Mouse (Mus musculus): ENCODE data around the gene Cxcl12.

Cxcl12 gene

DNA sequence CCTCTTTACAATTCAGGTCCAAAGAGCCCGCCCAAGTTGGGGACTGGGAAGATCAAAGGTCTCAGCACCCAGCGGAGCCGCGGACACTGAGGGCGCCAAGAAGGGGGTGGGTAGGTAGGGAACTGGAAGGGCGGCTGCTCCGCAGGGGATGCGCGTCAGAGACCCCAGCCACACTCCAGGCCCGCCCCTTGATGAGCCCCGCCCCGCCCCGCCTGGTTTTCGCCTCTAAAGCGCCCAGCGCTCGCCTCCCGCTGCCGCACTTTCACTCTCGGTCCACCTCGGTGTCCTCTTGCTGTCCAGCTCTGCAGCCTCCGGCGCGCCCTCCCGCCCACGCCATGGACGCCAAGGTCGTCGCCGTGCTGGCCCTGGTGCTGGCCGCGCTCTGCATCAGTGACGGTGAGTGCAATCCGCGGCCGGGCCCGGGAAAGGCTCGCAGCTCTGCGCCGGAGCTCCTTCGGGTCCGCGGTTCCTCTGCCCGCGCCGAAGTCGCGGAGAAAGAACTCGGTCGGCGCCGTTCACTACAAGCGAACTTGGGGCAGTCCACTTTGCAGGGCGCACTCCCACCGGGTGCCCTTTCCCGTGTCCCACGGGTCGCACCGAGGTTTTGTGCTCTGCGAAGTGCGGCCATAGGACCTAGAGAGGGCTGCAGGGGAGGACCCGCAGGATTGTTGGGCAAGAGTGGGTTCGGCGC, at the start of gene Cxcl12:
Cxcl12 (plus strand) TSS at position 215 of the 691 bp plus-strand sequence.
- DNase-seq (ENCODE audit: extremely low read depth, low read depth, low spot score): no peak

DNA sequence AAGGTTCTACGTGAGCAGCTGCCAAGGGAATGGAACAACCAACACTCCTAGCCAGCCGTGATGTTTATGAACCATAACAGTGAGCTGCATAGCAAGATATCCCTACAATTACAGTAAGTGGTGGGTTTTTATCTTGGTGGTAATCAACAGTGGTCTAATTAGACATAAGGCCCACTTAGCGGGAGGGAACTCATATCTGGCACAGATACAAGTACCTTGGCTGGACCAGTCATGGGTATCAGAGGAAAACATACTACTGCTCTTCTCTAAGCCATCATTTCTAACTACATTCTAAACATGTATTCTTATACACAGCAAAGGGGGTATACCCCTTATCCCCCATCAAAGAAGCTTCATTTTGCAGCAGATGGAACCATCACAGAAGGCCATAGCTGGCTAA, 46.3 kb upstream of the Cxcl12 start:
- DNase-seq (ENCODE audit: extremely low read depth, low read depth, low spot score): no peak

GRCm38 (mm10) chr6:117126356-117126755, 42.0 kb upstream of the Cxcl12 start:
- no peak for DNase-seq (ENCODE audit: extremely low read depth, low read depth, low spot score)

DNA sequence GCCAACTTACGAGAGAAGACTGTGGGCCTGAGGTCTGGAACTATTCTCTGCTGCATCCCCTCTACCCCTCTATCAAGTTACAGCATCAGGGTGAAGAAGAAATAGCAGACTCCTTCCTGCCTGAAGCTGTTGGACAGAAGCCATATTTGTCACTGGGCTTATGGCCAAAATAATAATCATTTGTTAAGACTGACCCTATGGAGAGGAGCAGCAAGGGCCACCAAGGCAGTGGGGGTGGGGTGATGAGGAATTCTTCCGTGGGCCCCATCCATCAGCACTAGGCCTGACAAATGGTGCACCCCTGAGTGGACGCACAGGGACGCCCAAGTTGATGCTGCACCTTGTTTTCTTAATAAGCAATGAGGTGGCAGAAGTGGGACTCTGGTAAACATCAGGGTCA, 38.9 kb upstream of the Cxcl12 start:
- no peak for DNase-seq (ENCODE audit: extremely low read depth, low read depth, low spot score)

GRCm38 (mm10) chr6:117130680-117131111, 37.6 kb upstream of the Cxcl12 start:
- no peak for DNase-seq (ENCODE audit: extremely low read depth, low read depth, low spot score)

DNA sequence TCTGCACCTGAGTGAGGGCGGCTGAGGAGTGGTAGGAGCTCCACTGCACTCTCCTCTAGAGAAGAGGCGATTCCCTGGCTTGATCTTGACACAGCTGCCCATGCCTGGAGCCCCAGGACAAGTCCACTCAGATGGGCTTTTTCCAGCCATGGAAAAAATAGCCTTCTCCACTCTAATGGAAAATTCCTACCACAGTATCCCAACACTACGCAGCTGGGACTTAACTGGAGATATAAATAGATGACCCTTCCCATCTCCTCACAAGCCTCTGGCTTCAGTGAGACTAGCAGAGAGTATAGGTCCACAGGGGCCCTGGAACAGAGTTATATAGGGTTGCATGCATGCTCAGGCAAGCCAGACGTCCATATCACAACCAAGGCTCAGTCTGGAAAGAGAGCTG, 33.8 kb upstream of the Cxcl12 start:
- DNase-seq (ENCODE audit: extremely low read depth, low read depth, low spot score): no peak

- no peak for DNase-seq (ENCODE audit: extremely low read depth, low read depth, low spot score)
Observed at GRCm38 (mm10) chr6:117137735-117138134, 30.6 kb upstream of the Cxcl12 start.

GRCm38 (mm10) chr6:117140907-117141306, 27.4 kb upstream of the Cxcl12 start:
- DNase-seq (ENCODE audit: extremely low read depth, low read depth, low spot score): no peak

DNA sequence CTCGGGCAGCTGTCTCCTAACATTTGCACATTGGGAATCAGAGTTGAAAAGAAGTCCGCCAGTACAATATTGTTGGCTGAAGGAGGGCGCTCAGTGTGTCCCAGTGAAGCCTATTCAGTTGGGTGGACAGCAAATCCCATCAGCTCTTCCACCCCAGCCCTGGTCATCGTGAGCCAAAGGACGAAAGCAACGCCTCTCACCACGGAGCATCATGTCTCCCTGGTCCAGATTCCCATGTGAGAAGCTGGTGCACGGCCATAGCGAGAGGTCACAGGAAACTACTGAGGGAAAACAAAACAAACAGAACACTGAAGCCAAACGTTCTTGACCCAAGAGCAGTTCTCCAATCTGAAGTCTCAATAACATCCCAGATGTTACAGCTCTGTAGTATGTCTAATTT, 21.4 kb upstream of the Cxcl12 start:
- DNase-seq (ENCODE audit: extremely low read depth, low read depth, low spot score): no peak

DNA sequence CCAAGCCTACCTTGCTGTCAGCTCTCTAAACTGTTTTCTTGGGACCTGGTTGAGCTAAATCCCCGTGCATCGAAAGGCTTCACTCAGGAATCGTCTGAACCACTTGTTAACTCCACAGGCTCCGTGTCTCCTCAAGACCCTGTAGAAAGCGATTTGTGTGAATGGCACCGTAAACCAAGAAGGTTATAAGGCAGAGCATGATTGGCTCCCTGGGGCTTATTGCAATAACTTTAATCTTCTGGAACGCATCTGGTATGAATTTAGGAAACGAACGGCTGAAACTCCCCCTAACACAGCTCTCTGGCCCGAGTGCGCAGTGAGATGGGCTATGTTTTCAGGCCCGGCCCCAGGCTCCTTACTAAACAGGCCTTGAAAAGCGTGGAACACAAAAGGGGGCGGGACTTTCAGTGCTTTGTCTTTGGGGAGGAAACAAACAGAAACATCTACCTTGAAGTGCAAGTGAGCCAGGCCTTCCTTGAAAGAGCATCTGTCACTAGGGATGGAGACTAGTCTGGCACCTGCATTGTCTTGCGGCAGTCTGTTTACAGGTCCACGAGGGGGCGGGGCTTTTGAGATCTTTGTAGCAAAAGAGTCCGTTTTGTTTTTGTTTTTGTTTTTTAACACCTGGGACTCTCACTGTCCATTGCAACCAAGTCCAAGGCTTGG, 16.7 kb upstream of the Cxcl12 start:
- DNase-seq (ENCODE audit: extremely low read depth, low read depth, low spot score): no peak

DNA sequence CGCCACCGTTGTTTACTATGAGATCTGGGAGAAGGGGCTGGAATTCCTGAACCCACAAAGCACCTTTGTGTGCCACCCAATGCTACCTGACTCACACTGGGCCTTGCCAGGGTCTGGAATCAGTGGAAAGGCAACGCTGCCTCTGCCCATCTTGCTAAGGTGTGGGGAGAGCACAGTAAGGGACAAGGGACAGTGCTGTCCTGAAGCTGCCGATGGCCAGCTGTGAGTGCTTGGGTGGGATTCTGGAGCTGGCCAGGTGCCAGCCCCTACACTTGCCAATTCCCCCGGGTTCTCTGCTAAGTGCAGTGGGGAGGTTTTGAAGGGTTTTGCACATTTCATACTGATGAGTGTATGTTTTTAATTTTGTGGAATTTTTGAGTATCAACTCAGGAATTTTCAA, 15.3 kb upstream of the Cxcl12 start:
- DNase-seq (ENCODE audit: extremely low read depth, low read depth, low spot score): no peak

DNA sequence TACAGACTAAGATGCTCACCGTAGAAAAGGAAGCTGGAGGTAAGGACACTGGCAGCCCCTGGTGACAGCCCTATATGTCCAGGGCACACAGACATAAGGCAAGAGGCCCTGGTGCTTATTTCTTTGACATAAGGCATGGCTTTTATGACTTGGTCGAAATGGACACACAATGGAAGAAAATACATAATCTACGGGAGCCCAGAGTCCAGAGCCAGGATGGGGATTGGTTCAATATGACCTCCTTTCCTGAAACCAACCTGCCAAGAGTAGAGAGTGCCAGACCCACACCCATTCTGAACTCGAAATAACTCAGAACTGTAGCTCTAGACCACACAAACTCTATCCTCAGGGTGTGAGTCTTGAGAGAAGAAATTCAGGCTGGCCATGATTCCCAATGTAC, 11.5 kb upstream of the Cxcl12 start:
- no peak for DNase-seq (ENCODE audit: extremely low read depth, low read depth, low spot score)

GRCm38 (mm10) chr6:117159710-117160690, 8.3 kb upstream of the Cxcl12 start:
- DNase-seq (ENCODE audit: extremely low read depth, low read depth, low spot score): no peak

- DNase-seq (ENCODE audit: extremely low read depth, low read depth, low spot score): no peak
Observed at GRCm38 (mm10) chr6:117163486-117163885, 4.8 kb upstream of the Cxcl12 start.

DNA sequence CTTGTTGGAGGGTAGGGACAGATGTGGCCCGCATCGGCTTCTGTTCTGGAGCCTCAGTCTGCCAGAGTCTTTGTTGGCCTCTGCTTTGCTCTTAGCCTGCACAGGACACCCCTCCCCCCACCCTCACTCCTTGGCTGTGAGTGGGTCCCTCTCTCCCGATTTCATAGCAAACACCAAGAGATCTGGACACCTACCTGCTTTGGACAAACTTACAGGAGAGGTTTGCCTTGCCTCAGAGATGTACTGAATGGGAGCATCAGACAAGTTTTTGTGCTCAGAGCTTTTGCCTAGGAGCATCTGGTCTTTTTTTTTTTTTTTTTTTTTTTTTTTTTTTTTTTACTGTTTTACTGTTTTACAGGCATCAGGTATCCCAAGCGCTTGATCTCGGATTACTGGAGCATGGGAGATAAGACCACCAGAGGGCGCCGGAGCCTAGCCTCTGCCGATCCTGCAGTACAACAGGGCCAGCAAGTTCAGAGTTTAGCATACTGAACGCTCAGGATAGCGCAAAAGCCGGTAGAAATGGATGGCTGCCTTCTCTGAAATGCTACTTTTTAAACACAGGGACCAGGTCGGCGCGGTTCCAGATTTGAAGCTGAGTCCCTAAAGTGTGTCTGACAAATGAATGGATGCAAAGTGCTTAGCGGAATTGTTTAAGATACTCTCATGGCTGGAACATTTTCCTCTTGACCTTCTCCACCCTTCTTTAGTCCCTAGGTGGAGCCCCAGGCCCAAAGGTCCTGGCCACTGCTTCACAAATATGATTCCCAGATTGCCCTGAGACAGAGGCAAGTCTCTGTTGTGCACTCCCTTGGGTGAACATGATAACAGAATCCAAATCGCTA, 1.5 kb upstream of the Cxcl12 start:
- DNase-seq (ENCODE audit: extremely low read depth, low read depth, low spot score): no peak

GRCm38 (mm10) chr6:117167426-117167730, 957 bp upstream of the Cxcl12 start:
- no peak for DNase-seq (ENCODE audit: extremely low read depth, low read depth, low spot score)

- no peak for DNase-seq (ENCODE audit: extremely low read depth, low read depth, low spot score)
Observed at GRCm38 (mm10) chr6:117169051-117169909, 945 bp downstream of the Cxcl12 start.

- DNase-seq (ENCODE audit: extremely low read depth, low read depth, low spot score): no peak
Observed at GRCm38 (mm10) chr6:117169910-117170747, 1.8 kb downstream of the Cxcl12 start.

DNA sequence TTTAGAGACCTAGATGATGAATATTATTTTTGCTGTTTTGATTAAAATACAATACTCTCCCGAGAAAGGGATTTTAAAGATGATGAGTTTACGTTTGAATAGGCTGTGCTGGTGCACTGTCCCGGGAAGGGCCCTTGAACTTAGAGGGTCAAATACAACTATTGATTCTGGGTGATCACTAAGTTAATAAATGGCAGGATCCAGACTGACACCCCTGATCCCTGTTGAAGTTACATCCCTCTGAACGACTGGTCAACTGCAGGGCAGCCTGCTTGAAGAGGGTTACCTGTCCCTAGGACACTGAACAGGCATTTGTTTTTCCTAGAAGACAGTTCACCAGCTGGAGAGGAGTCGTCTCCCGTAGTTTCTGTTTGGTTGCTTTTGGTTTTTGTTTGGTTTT, 4.0 kb downstream of the Cxcl12 start:
- no peak for DNase-seq (ENCODE audit: extremely low read depth, low read depth, low spot score)
